Mouse (Mus musculus) stomach, postnatal 0 days (tissue): ENCODE results near the gene Ufc1.

ENCODE experiments used
- CTCF ChIP-seq: IDR thresholded peaks from 2 replicates; pipeline ENCODE4 v1.5.1; 2016; ENCODE audit warnings: antibody characterized with exemption, low read depth, mild to moderate bottlenecking, moderate library complexity
- EP300 ChIP-seq: optimal IDR thresholded peaks from 2 replicates; pipeline ENCODE3; 2016; ENCODE audit warnings: antibody characterized with exemption

GRCm38 (mm10) chr1:171320151-171320550 lies 25.3 kb upstream of the Ufc1 start:
- TF ChIP-seq CTCF (no peak), EP300 (no peak)
